Mouse (Mus musculus) hindlimb bud, embryonic 11.5 days (tissue): Measurements from ENCODE around the gene Tuba8.

ENCODE experiments used
- DNase-seq: peaks from one replicate; pipeline ENCODE4 v3.0.0-alpha.2; 2012; ENCODE audit warnings: low read depth, low spot score; ENCODE audit errors: extremely low spot score

The Tuba8 gene

GRCm38 (mm10) chr6:121194956-121195731, 15.4 kb upstream of the Tuba8 start:
- no peak for DNase-seq

- peak; percentile 58 for DNase-seq
These were observed 12.6 kb upstream of the Tuba8 start for GRCm38 (mm10) chr6:121197807-121198365.

GRCm38 (mm10) chr6:121200458-121200857, 10.0 kb upstream of the Tuba8 start:
- DNase-seq: no peak

DNA sequence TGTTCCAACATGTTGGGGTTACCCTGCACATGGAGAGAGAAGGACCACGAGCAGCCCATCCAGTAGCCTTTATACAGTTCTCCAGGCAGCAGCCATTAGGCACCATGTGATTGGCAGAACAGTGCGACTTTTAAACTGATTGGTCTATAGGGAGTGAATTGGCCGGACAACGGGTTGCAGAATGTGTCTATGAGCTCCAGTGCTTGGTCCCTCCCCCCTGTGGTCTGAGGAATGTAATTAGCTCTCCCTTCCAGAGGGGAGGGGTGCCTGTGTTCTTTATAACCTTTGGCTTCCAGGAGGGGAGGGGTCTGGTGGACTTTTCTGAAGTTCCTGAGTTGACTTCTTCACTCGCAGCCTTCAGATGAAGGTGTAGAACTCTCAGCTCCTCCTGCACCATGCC, 8.5 kb upstream of the Tuba8 start:
- DNase-seq: no peak

DNA sequence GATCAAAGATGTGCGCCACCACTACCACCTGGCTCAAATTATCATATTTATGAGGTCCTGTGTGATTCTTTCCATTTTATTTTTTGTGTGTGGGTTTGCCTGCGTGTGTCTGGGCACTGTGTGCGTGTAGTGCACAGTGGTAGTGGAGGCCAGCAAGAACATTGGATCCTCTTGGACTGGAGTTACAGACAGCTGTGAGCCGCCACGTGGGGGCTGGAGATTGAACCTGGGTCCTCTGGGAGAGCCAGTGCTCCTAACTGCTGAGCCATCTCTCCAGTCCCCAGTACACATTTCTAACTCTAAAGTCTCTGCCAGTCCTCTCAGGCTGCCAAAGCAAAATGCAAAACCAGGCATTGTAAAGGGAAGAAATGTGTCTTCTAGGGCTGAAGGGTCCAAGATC, 4.0 kb upstream of the Tuba8 start:
- DNase-seq: no peak

- DNase-seq: no peak
These were observed 912 bp upstream of the Tuba8 start for GRCm38 (mm10) chr6:121209584-121209983.

DNA sequence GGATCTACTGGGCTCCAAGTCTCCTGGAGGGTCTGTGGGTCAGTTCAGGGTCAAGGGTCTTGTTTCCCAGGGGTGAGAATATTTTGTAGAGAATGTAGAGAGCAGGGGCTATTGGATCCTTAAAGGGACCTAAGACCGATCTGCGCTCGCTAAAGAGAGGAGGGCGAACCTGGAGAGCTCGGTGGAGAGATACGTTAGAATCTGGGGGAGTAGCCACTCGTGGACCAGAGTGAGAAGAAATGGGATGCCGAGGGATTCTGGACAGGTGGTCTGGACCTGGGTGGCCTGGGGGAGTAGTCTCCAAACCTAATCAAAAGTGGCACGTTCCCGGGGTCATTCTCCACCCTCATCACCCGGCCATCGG, 412 bp downstream of the Tuba8 start:
- DNase-seq: no peak

- no peak for DNase-seq
These were observed 1.2 kb downstream of the Tuba8 start for GRCm38 (mm10) chr6:121211743-121212142.

DNA sequence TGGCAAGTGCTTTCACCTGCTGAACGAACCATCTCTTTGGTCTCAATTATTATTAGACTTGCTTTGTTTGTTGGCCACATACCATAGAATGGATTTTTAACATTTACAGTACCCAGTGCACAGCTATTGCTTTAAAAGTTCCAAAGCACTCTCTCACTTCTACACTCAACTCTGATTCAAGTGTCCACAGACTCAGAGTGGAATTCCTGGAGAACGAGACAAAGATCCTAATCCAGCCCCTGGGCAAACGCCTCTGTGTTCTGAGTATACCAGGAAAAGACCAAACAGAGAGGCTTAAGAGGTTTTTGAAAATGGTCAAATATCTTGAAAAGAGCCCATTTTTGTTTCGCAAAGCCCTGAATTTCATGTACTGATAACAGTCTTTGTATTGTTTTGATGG, 2.5 kb downstream of the Tuba8 start:
- no peak for DNase-seq

DNA sequence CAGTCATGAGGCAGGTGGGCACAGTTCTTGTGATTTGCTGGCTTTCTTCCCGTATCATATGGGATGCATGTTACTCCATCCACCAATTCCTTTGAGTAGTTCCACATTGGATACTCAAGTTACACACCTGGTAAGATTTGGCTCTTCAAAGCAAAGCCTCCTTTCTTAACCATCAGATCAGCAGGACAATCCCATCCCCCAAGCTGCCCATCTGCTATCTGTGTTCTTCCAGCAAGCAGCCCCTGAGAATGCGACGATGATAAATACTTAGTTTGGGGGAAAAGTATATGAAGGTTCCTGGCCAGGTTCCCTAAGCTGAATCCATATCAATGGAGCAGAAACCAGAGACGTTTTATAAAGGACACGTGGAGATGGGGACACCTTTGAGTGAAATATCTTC, 3.7 kb downstream of the Tuba8 start:
- no peak for DNase-seq

- DNase-seq: no peak
These were observed 4.3 kb downstream of the Tuba8 start for GRCm38 (mm10) chr6:121214667-121215330.

GRCm38 (mm10) chr6:121215336-121215735, 4.8 kb downstream of the Tuba8 start:
- DNase-seq: no peak

DNA sequence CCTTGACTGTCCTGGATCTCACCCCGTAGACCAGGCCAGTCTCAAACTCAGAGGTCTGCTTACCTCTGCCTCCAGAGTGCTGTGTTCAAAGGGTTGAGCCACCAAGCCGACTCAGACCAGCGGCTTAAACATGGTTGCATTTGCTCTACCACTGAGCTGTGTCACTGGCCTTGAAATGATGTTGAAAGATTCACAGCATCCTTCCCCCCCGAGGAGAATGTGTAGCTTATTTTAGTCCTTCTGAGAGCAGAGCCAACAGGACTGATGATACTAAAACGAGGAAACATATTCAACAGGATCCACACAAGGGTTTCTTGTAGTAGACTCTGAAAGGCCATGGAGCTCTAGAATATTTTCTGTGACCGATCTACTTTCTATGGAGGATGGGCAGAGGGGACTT, 5.4 kb downstream of the Tuba8 start:
- DNase-seq: no peak

DNA sequence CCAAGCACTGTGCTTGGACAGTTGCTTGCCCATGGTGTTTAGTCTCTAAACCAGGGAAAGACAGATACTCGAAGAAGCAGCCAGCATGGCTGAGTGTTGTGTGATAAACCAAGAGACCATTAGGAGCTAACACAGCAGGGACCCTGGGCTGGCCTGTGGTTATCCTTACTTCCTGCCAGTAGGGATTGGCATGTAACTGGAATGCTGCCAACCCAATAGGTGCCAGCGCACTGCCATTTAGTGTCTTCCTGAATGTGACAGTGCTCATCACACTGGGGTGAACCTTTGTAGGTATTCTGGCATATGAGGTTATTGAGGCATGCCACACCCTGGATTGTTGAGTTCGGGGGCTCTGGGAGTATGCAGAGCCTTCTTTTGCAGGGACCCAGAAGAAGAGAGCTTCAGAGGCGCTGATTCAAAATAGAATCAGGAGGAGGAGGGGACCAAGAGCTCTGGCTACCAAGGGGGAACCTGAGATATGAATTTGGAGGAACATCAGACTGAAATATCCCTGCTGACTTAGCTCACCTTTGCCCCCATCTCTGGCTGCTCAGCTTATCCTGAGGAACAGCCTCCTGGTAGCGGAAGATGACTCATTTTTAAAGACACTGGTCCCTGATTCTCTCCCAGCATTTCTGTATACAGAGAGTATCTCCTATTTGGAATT, 6.2 kb downstream of the Tuba8 start:
- no peak for DNase-seq

GRCm38 (mm10) chr6:121218002-121218401, 7.5 kb downstream of the Tuba8 start:
- DNase-seq: no peak

- no peak for DNase-seq
These were observed 8.9 kb downstream of the Tuba8 start for GRCm38 (mm10) chr6:121219406-121219805.

DNA sequence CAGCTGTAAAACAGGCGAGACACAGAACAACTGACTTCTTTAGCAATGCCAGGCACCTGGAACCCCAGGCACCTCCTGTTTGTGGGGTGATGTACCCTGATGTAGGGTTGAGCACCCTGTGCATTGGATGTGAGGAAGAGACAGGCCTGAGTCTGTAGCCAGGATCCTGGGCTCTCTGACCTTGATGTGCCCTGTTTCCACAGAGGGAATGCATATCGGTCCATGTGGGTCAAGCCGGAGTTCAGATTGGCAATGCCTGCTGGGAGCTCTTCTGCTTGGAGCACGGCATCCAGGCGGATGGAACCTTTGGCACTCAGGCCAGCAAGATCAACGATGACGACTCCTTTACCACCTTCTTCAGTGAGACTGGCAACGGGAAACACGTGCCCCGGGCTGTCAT, 9.7 kb downstream of the Tuba8 start:
- no peak for DNase-seq

DNA sequence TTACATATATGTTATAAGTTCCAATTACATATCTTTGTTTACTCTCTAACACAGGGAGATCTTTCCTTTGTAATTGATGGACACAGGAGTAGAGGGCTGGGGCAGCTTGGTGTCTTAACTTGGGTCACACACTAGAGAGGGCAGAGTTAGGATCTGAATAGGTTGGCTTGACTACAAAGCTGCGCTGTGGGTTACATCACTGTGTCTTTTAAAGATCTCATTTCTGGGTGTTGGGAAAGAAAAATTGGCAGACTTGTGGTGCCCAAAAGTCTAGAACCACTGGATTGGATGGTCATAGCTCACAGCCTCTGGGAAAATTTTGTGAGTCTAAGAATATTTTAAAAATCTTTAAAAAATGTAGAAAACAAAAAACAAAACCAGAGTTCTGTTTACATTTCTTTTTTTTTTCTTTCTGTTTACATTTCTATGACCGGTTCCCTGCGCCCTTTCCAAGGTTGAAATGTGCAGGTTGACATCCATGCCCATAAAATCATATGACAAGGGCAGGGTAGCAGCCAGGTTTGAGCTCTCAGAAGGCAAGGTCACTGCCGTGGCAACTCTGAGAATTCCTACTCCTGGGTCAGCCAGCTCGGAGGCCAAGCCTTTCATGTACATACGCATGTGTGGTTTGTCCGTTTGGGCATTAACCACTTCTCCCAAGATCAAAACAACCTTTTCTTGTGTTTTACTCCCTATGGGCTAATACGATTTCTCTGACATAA, 11.5 kb downstream of the Tuba8 start:
- no peak for DNase-seq

DNA sequence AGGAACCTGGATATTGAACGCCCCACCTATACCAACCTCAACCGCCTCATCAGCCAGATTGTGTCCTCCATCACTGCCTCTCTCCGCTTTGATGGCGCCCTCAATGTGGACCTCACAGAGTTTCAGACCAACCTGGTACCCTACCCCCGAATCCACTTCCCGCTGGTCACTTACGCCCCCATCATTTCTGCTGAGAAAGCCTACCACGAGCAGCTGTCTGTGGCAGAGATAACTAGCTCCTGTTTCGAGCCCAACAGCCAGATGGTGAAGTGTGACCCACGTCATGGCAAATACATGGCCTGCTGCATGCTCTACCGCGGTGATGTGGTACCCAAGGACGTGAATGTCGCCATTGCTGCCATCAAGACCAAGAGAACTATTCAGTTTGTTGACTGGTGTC, 12.5 kb downstream of the Tuba8 start:
- no peak for DNase-seq

DNA sequence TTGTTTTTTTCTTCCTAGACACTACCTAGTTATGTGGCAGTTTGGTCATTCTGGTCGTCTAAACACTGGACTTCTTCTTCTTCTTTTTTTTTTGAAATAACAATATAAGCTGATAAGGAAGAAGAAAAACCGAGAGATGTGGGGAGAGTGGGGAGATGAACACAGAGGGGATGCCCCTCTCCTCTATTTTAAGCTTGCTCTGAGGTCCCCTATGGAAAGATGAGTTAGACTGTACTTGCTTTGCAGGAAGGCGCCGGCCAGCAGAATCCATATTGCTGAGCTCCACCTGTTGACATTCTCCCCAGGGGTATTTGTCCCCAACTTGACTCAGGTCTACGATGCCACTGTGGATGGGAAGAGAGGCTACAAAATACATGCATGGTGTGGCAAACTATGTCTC, 13.6 kb downstream of the Tuba8 start:
- DNase-seq: no peak

- DNase-seq: no peak
These were observed 14.5 kb downstream of the Tuba8 start for GRCm38 (mm10) chr6:121224993-121225392.
